Mouse (Mus musculus): ENCODE measurements around the gene B4galnt4. TPM values are rescaled to one million over a fixed set of nuclear protein-coding genes. Genes with fewer than 3 reads are reported as not detected.

Gene B4galnt4
- polyA plus RNA-seq, 1 experiment: 18.3 TPM

DNA sequence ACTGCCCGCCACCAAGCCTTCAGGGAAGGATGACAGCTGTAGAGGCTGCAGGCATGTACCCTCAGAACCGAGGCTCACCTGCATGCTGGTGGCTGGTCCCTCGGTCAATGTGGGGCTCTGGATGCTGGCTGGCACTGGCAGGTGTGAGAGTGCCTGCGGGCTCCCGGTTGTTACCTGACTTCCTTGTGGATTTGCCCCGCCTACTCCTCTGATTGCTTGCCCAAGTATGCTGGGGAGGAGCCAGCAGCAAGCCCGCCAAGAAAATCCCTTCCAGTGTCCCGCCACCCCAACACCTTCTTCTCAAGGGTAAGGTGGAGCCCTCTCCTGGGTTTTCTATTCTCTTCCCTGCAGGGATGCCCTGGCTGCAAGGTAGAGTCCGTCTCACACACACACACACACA is 56.7 kb downstream of the B4galnt4 start, which contains the start of gene Ano9:
Ano9 (minus strand) TSS at position 171 of the 400 bp plus-strand sequence.
- no peaks in the 10 kb centered on the region for H3K27me3 ChIP-seq (ENCODE audit: control insufficient read depth, insufficient read depth, low read length, poor library complexity, severe bottlenecking)
- no peak within 1 kb of the TSS for H3K27ac ChIP-seq (ENCODE audit: insufficient read depth, low read length)
- H3K36me3 ChIP-seq (ENCODE audit: control insufficient read depth, insufficient read depth, low read length, poor library complexity, severe bottlenecking): no peaks in the 10 kb centered on the region
- TF ChIP-seq EP300 (IDR thresholded peaks at IDR 0.05; ENCODE audit: insufficient read depth, low read depth, low read length): no peak
- peak within 1 kb of the TSS; percentile 19 for H3K9ac ChIP-seq (ENCODE audit: low read depth, poor library complexity, severe bottlenecking)
- no peaks in the 10 kb centered on the region for H3K4me1 ChIP-seq (ENCODE audit: control insufficient read depth, insufficient read depth, low read length)
- peak within 1 kb of the TSS; percentile 70 for H3K4me3 ChIP-seq (ENCODE audit: low read depth, low read length)
- H3K9me3 ChIP-seq (replicated peaks; ENCODE audit: control insufficient read depth, insufficient read depth, low read length, poor library complexity, severe bottlenecking): no peaks in the 10 kb centered on the region

DNA sequence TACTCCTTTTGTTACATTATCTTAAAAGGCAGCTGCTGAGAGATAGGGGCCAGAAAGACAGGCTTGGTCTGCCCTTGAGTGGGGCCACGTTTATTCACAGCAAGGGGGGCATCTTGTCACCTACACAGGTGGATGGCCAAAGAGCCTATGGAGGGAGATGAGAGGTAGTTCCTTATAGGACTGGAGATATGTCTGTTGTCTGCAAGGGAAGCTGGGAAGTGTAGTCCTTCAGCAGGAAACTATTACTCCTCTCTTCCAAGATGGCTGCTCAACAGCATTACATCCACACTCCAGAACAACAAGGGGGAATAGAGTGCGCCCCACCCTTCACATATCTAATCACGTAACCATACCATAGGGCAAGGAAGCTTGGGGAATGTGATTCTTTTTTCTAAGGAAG is 58.6 kb downstream of the B4galnt4 start:
- no peak overlapping the region for H3K4me3 ChIP-seq (ENCODE audit: low read depth, low read length)
- no peaks in the 10 kb centered on the region for H3K9me3 ChIP-seq (replicated peaks; ENCODE audit: control insufficient read depth, insufficient read depth, low read length, poor library complexity, severe bottlenecking)
- no peaks in the 10 kb centered on the region for H3K27me3 ChIP-seq (ENCODE audit: control insufficient read depth, insufficient read depth, low read length, poor library complexity, severe bottlenecking)
- no peak overlapping the region for H3K27ac ChIP-seq (ENCODE audit: insufficient read depth, low read length)
- TF ChIP-seq CTCF (IDR thresholded peaks at IDR 0.05; ENCODE audit: low read depth, low read length) (no peak), EP300 (IDR thresholded peaks at IDR 0.05; ENCODE audit: insufficient read depth, low read depth, low read length) (no peak), POLR2A (IDR thresholded peaks at IDR 0.05; ENCODE audit: insufficient read depth, low read length) (no peak)
- H3K4me1 ChIP-seq (ENCODE audit: control insufficient read depth, insufficient read depth, low read length): no peaks in the 10 kb centered on the region
- H3K9ac ChIP-seq (ENCODE audit: low read depth, poor library complexity, severe bottlenecking): no peak overlapping the region
- no peaks in the 10 kb centered on the region for H3K36me3 ChIP-seq (ENCODE audit: control insufficient read depth, insufficient read depth, low read length, poor library complexity, severe bottlenecking)

DNA sequence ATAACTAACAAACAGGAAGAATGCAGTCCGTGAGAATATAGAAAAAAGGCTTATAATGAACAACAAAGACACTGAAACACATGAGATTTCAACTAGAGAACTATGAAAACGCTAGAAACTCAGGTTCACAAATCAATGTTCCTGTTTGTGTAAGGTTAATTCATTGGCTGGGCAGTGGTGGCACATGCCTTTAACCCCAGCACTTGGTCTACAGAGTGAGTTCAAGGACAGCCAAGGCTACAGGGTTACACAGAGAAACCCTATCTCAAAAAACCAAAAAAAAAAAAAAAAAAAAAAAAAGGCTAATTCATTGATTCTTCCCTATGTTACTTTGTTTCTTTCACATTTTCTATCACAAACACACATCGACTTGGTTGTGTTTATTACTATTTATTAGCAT is 59.7 kb downstream of the B4galnt4 start:
- Histone ChIP-seq H3K9me3 (replicated peaks; ENCODE audit: control insufficient read depth, insufficient read depth, low read length, poor library complexity, severe bottlenecking) (no peaks in the 10 kb centered on the region), H3K4me1 (ENCODE audit: control insufficient read depth, insufficient read depth, low read length) (no peaks in the 10 kb centered on the region), H3K27me3 (ENCODE audit: control insufficient read depth, insufficient read depth, low read length, poor library complexity, severe bottlenecking) (no peaks in the 10 kb centered on the region), H3K27ac (ENCODE audit: insufficient read depth, low read length) (peak overlapping the region; percentile 29; the same call in 1 of the 2 replicates), H3K36me3 (ENCODE audit: control insufficient read depth, insufficient read depth, low read length, poor library complexity, severe bottlenecking) (no peaks in the 10 kb centered on the region), H3K9ac (ENCODE audit: low read depth, poor library complexity, severe bottlenecking) (no peak overlapping the region), H3K4me3 (ENCODE audit: low read depth, low read length) (no peak overlapping the region)
- no peak for TF ChIP-seq CTCF (IDR thresholded peaks at IDR 0.05; ENCODE audit: low read depth, low read length)
- TF ChIP-seq EP300 (IDR thresholded peaks at IDR 0.05; ENCODE audit: insufficient read depth, low read depth, low read length): no peak
- no peak for TF ChIP-seq POLR2A (IDR thresholded peaks at IDR 0.05; ENCODE audit: insufficient read depth, low read length)

DNA sequence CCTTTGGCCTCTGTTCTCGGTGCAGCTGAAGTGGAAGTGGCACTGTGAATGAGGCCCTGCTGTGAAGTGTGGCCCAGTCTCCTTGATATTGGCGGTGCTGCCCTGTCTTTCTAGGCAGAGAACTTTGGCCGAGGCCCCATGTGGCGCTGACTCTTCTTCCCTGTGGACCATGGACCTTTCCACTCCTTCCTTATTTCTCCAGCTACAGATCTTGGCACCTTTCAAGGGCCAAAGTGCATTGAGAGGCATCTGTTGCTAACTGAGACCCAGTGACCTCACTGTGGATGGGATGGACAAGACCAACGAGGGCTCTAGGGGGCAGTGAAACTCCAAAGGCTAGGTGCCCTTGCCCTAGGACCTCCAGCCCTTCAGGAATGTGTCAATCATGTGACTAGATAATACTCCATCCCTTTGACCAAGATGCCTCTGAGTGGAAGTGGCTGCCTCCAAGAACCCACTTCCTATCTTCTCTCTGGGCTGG is 60.2 kb downstream of the B4galnt4 start:
- Histone ChIP-seq H3K9ac (ENCODE audit: low read depth, poor library complexity, severe bottlenecking) (no peak overlapping the region), H3K4me3 (ENCODE audit: low read depth, low read length) (no peak overlapping the region), H3K9me3 (replicated peaks; ENCODE audit: control insufficient read depth, insufficient read depth, low read length, poor library complexity, severe bottlenecking) (no peaks in the 10 kb centered on the region), H3K36me3 (ENCODE audit: control insufficient read depth, insufficient read depth, low read length, poor library complexity, severe bottlenecking) (no peaks in the 10 kb centered on the region), H3K27me3 (ENCODE audit: control insufficient read depth, insufficient read depth, low read length, poor library complexity, severe bottlenecking) (no peaks in the 10 kb centered on the region), H3K4me1 (ENCODE audit: control insufficient read depth, insufficient read depth, low read length) (no peaks in the 10 kb centered on the region), H3K27ac (ENCODE audit: insufficient read depth, low read length) (peak overlapping the region; percentile 29)
- TF ChIP-seq POLR2A (IDR thresholded peaks at IDR 0.05; ENCODE audit: insufficient read depth, low read length) (no peak), CTCF (IDR thresholded peaks at IDR 0.05; ENCODE audit: low read depth, low read length) (peak; percentile 52), EP300 (IDR thresholded peaks at IDR 0.05; ENCODE audit: insufficient read depth, low read depth, low read length) (no peak)

Other genes with a start within 250 kb of the B4galnt4 start
- 14.5 and 23.4 TPM in 2 replicates for gene Zfp941, start 238.9 kb upstream of the B4galnt4 start, polyA plus RNA-seq (2011; ENCODE audit: insufficient read depth, insufficient read length, low read depth, missing spikeins)
- 13.1 and 15.2 TPM in 2 replicates for gene Urah, start 226.1 kb upstream of the B4galnt4 start, polyA plus RNA-seq (2011; ENCODE audit: insufficient read depth, insufficient read length, low read depth, missing spikeins)
- not detected in 2 replicates for gene Scgb1c1, start 215.6 kb upstream of the B4galnt4 start, polyA plus RNA-seq (2011; ENCODE audit: insufficient read depth, insufficient read length, low read depth, missing spikeins)
- not detected in 2 replicates for gene Odf3, start 213.3 kb upstream of the B4galnt4 start, polyA plus RNA-seq (2011; ENCODE audit: insufficient read depth, insufficient read length, low read depth, missing spikeins)
- not detected in 2 replicates for gene Gm45785, start 204.8 kb upstream of the B4galnt4 start, polyA plus RNA-seq (2011; ENCODE audit: insufficient read depth, insufficient read length, low read depth, missing spikeins)
- gene Ric8a, start 204.1 kb upstream of the B4galnt4 start, polyA plus RNA-seq (2011; ENCODE audit: insufficient read depth, insufficient read length, low read depth, missing spikeins): 23.3 and 26.3 TPM in 2 replicates
- 14.0 and 18.3 TPM in 2 replicates for gene Bet1l, start 203.5 kb upstream of the B4galnt4 start, polyA plus RNA-seq (2011; ENCODE audit: insufficient read depth, insufficient read length, low read depth, missing spikeins)
- 246 and 251 TPM in 2 replicates for gene Psmd13, start 179.1 kb upstream of the B4galnt4 start, polyA plus RNA-seq (2011; ENCODE audit: insufficient read depth, insufficient read length, low read depth, missing spikeins)
- 17.4 and 17.9 TPM in 2 replicates for gene Sirt3, start 178.8 kb upstream of the B4galnt4 start, polyA plus RNA-seq (2011; ENCODE audit: insufficient read depth, insufficient read length, low read depth, missing spikeins)
- not detected in 2 replicates for gene Cox8b, start 160.7 kb upstream of the B4galnt4 start, polyA plus RNA-seq (2011; ENCODE audit: insufficient read depth, insufficient read length, low read depth, missing spikeins)
- gene Nlrp6, start 140.2 kb upstream of the B4galnt4 start, polyA plus RNA-seq (2011; ENCODE audit: insufficient read depth, insufficient read length, low read depth, missing spikeins): not detected in 2 replicates
- 9.4 and 9.7 TPM in 2 replicates for gene Pgghg, start 119.7 kb upstream of the B4galnt4 start, polyA plus RNA-seq (2011; ENCODE audit: insufficient read depth, insufficient read length, low read depth, missing spikeins)
- gene Ifitm5, start 110.8 kb upstream of the B4galnt4 start, polyA plus RNA-seq (2011; ENCODE audit: insufficient read depth, insufficient read length, low read depth, missing spikeins): 1.8 and 3.9 TPM in 2 replicates
- 3.1 TPM in 1 of 2 replicates, not detected in the other for gene Gm45717, start 105.2 kb upstream of the B4galnt4 start, polyA plus RNA-seq (2011; ENCODE audit: insufficient read depth, insufficient read length, low read depth, missing spikeins)
- 720 and 786 TPM in 2 replicates for gene Ifitm2, start 105.1 kb upstream of the B4galnt4 start, polyA plus RNA-seq (2011; ENCODE audit: insufficient read depth, insufficient read length, low read depth, missing spikeins)
- 501 and 504 TPM in 2 replicates for gene Ifitm1, start 93.9 kb upstream of the B4galnt4 start, polyA plus RNA-seq (2011; ENCODE audit: insufficient read depth, insufficient read length, low read depth, missing spikeins)
- 410 and 433 TPM in 2 replicates for gene Ifitm3, start 50.3 kb upstream of the B4galnt4 start, polyA plus RNA-seq (2011; ENCODE audit: insufficient read depth, insufficient read length, low read depth, missing spikeins)
- gene Ifitm6, start 43.2 kb upstream of the B4galnt4 start, polyA plus RNA-seq (2011; ENCODE audit: insufficient read depth, insufficient read length, low read depth, missing spikeins): not detected in 2 replicates
- not detected in 2 replicates for gene Gm17387, start 32.0 kb upstream of the B4galnt4 start, polyA plus RNA-seq (2011; ENCODE audit: insufficient read depth, insufficient read length, low read depth, missing spikeins)
- gene Pkp3, start 17.1 kb downstream of the B4galnt4 start, polyA plus RNA-seq (2011; ENCODE audit: insufficient read depth, insufficient read length, low read depth, missing spikeins): 19.6 and 22.0 TPM in 2 replicates
- gene Sigirr, start 39.5 kb downstream of the B4galnt4 start, polyA plus RNA-seq (2011; ENCODE audit: insufficient read depth, insufficient read length, low read depth, missing spikeins): 15.4 and 23.2 TPM in 2 replicates
- 19.1 and 22.1 TPM in 2 replicates for gene Ano9, start 56.7 kb downstream of the B4galnt4 start, polyA plus RNA-seq (2011; ENCODE audit: insufficient read depth, insufficient read length, low read depth, missing spikeins)
- 42.5 and 55.3 TPM in 2 replicates for gene Ptdss2, start 61.3 kb downstream of the B4galnt4 start, polyA plus RNA-seq (2011; ENCODE audit: insufficient read depth, insufficient read length, low read depth, missing spikeins)
- 44.8 and 48.5 TPM in 2 replicates for gene Rnh1, start 111.8 kb downstream of the B4galnt4 start, polyA plus RNA-seq (2011; ENCODE audit: insufficient read depth, insufficient read length, low read depth, missing spikeins)
- gene Hras, start 132.9 kb downstream of the B4galnt4 start, polyA plus RNA-seq (2011; ENCODE audit: insufficient read depth, insufficient read length, low read depth, missing spikeins): 50.5 and 51.8 TPM in 2 replicates
- 3.3 and 3.4 TPM in 2 replicates for gene Lrrc56, start 133.1 kb downstream of the B4galnt4 start, polyA plus RNA-seq (2011; ENCODE audit: insufficient read depth, insufficient read length, low read depth, missing spikeins)
- gene Lmntd2, start 153.0 kb downstream of the B4galnt4 start, polyA plus RNA-seq (2011; ENCODE audit: insufficient read depth, insufficient read length, low read depth, missing spikeins): 5.9 and 6.6 TPM in 2 replicates
- 29.6 and 36.3 TPM in 2 replicates for gene Rassf7, start 154.8 kb downstream of the B4galnt4 start, polyA plus RNA-seq (2011; ENCODE audit: insufficient read depth, insufficient read length, low read depth, missing spikeins)
- gene Phrf1, start 167.7 kb downstream of the B4galnt4 start, polyA plus RNA-seq (2011; ENCODE audit: insufficient read depth, insufficient read length, low read depth, missing spikeins): 99.5 and 99.9 TPM in 2 replicates
- 0.57 TPM in 1 of 2 replicates, not detected in the other for gene Irf7, start 205.4 kb downstream of the B4galnt4 start, polyA plus RNA-seq (2011; ENCODE audit: insufficient read depth, insufficient read length, low read depth, missing spikeins)
- not detected in 2 replicates for gene Cdhr5, start 215.7 kb downstream of the B4galnt4 start, polyA plus RNA-seq (2011; ENCODE audit: insufficient read depth, insufficient read length, low read depth, missing spikeins)
- 7.4 and 8.5 TPM in 2 replicates for gene Sct, start 218.0 kb downstream of the B4galnt4 start, polyA plus RNA-seq (2011; ENCODE audit: insufficient read depth, insufficient read length, low read depth, missing spikeins)
- gene Drd4, start 230.9 kb downstream of the B4galnt4 start, polyA plus RNA-seq (2011; ENCODE audit: insufficient read depth, insufficient read length, low read depth, missing spikeins): 0.21 and 0.65 TPM in 2 replicates

All from ES-Bruce4 (cell line).